Mouse (Mus musculus) lung, embryonic 14.5 days (tissue): Measurements from ENCODE around the gene Csrnp3. TPM values are rescaled to one million over a fixed set of nuclear protein-coding genes. Genes with fewer than 3 reads are reported as not detected.

Source experiments
- ATAC-seq: fragments of 200-750 bp; cut with Nextera tagmentation; 2 replicates; pipeline ENCODE4 v1.8.0; 2017; ENCODE audit warnings: mild to moderate bottlenecking, moderate TSS enrichment, moderate library complexity; ENCODE audit not compliant: insufficient read depth
- DNase-seq: peaks from one replicate; pipeline ENCODE4 v3.0.0-alpha.2; 2015
- H3K27ac ChIP-seq: fragments of 300-500 bp; sonication (generic); 2 replicates; pipeline ENCODE4 v1.5.1; 2014; ENCODE audit warnings: low read depth, mild to moderate bottlenecking, moderate library complexity
- H3K27me3 ChIP-seq: fragments of 300-500 bp; sonication (generic); 2 replicates; pipeline ENCODE4 v1.6.1; 2014; ENCODE audit warnings: low read length, control low read depth; ENCODE audit not compliant: insufficient read depth
- H3K36me3 ChIP-seq: fragments of 300-500 bp; sonication (generic); 2 replicates; pipeline ENCODE4 v1.6.1; 2014; ENCODE audit warnings: control low read depth; ENCODE audit not compliant: insufficient read depth
- H3K4me1 ChIP-seq: fragments of 300-500 bp; sonication (generic); 2 replicates; pipeline ENCODE4 v1.6.1; 2014; ENCODE audit warnings: antibody characterized with exemption, control low read depth; ENCODE audit not compliant: insufficient read depth
- H3K4me2 ChIP-seq: fragments of 300-500 bp; sonication (generic); 2 replicates; pipeline ENCODE4 v1.6.1; 2014; ENCODE audit warnings: mild to moderate bottlenecking
- H3K4me3 ChIP-seq: fragments of 300-500 bp; sonication (generic); 2 replicates; pipeline ENCODE4 v1.5.1; 2014; ENCODE audit warnings: low read depth, low read length
- H3K9ac ChIP-seq: fragments of 300-500 bp; sonication (generic); 2 replicates; pipeline ENCODE4 v1.6.1; 2014
- H3K9me3 ChIP-seq: fragments of 300-500 bp; sonication (generic); 2 replicates; pipeline ENCODE4 v1.6.1; 2016; ENCODE audit warnings: low read depth, low read length, control low read depth
- CTCF ChIP-seq: IDR thresholded peaks from 2 replicates; pipeline ENCODE4 v1.5.1; 2016; ENCODE audit warnings: antibody characterized with exemption, low read depth
- WGBS: fragments of 180-500 bp; shearing (Covaris S2); extraction: QIAGEN DNeasy Blood & Tissue Kit; methylation state at CpG from one replicate; pipeline ENCODE4 v1.1.7; 2014; 5-methylcytosine and 5-hydroxymethylcytosine counted together
- polyA plus RNA-seq: library from polyadenylated mRNA; unstranded; fragments of >200 nt; fragmentation: Nextera tagmentation; extraction: Ambion mirVana; gene quantifications from 2 replicates; pipeline ENCODE4 v1.2.1, GENCODE M21; 2014

The Csrnp3 gene
- polyA plus RNA-seq, 1 experiment from 2014 or later = 0.53 TPM

- Histone ChIP-seq H3K4me1 (no peaks in the 10 kb centered on the region), H3K27ac (no peak overlapping the region), H3K27me3 (no peaks in the 10 kb centered on the region), H3K9ac (no peak overlapping the region), H3K36me3 (no peaks in the 10 kb centered on the region), H3K9me3 (no peaks in the 10 kb centered on the region), H3K4me3 (no peak overlapping the region), H3K4me2 (no peak overlapping the region)
- ATAC-seq = no peak
- no peak for DNase-seq
- 97% methylated on average over 1 of the region's 1 CpGs for WGBS
- TF ChIP-seq CTCF = no peak
These were observed 110.2 kb downstream of the Csrnp3 start for GRCm38 (mm10) chr2:65955804-65956203.

GRCm38 (mm10) chr2:65956727-65957126, 111.2 kb downstream of the Csrnp3 start:
- DNase-seq = no peak
- Histone ChIP-seq H3K36me3 (no peaks in the 10 kb centered on the region), H3K9ac (no peak overlapping the region), H3K27ac (no peak overlapping the region), H3K27me3 (no peaks in the 10 kb centered on the region), H3K4me3 (no peak overlapping the region), H3K9me3 (no peaks in the 10 kb centered on the region), H3K4me2 (no peak overlapping the region), H3K4me1 (no peaks in the 10 kb centered on the region)
- ATAC-seq = no peak
- WGBS = 84% methylated on average over 9 of the region's 9 CpGs
- no peak for TF ChIP-seq CTCF

- H3K36me3 ChIP-seq = no peaks in the 10 kb centered on the region
- no peak for TF ChIP-seq CTCF
- H3K9ac ChIP-seq = no peak overlapping the region
- H3K27ac ChIP-seq = no peak overlapping the region
- no peaks in the 10 kb centered on the region for H3K9me3 ChIP-seq
- 62% methylated on average over 4 of the region's 4 CpGs for WGBS
- ATAC-seq (no peak), DNase-seq (no peak)
- no peak overlapping the region for H3K4me2 ChIP-seq
- H3K27me3 ChIP-seq = no peaks in the 10 kb centered on the region
- H3K4me3 ChIP-seq = no peak overlapping the region
- no peaks in the 10 kb centered on the region for H3K4me1 ChIP-seq
These were observed 117.9 kb downstream of the Csrnp3 start for GRCm38 (mm10) chr2:65963420-65963819.

GRCm38 (mm10) chr2:65968810-65969209, 123.2 kb downstream of the Csrnp3 start:
- peak; percentile 4 for DNase-seq
- Histone ChIP-seq H3K4me1 (no peaks in the 10 kb centered on the region), H3K4me3 (no peak overlapping the region), H3K27ac (no peak overlapping the region), H3K9ac (no peak overlapping the region), H3K4me2 (no peak overlapping the region), H3K9me3 (no peaks in the 10 kb centered on the region), H3K36me3 (no peaks in the 10 kb centered on the region), H3K27me3 (no peaks in the 10 kb centered on the region)
- no peak for ATAC-seq
- no peak for TF ChIP-seq CTCF
- WGBS = 44% methylated on average over 4 of the region's 4 CpGs

- no peak overlapping the region for H3K9ac ChIP-seq
- 90% methylated on average over 4 of the region's 4 CpGs for WGBS
- no peak overlapping the region for H3K4me3 ChIP-seq
These were observed 128.3 kb downstream of the Csrnp3 start for GRCm38 (mm10) chr2:65973907-65974306.

GRCm38 (mm10) chr2:65975383-65975782, 129.8 kb downstream of the Csrnp3 start:
- H3K27me3 ChIP-seq = no peaks in the 10 kb centered on the region
- no peak overlapping the region for H3K27ac ChIP-seq
- H3K4me3 ChIP-seq = no peak overlapping the region
- no peak overlapping the region for H3K4me2 ChIP-seq
- no peak for TF ChIP-seq CTCF
- no peaks in the 10 kb centered on the region for H3K4me1 ChIP-seq
- no peaks in the 10 kb centered on the region for H3K36me3 ChIP-seq
- ATAC-seq = no peak
- DNase-seq = no peak
- no peaks in the 10 kb centered on the region for H3K9me3 ChIP-seq
- 74% methylated on average over 5 of the region's 5 CpGs for WGBS
- H3K9ac ChIP-seq = no peak overlapping the region

More at GRCm38 (mm10) chr2:65973907-65974306, 128.3 kb downstream of the Csrnp3 start:
- TF ChIP-seq CTCF = no peak
- Histone ChIP-seq H3K36me3 (no peaks in the 10 kb centered on the region), H3K9me3 (no peaks in the 10 kb centered on the region), H3K4me2 (no peak overlapping the region), H3K27ac (no peak overlapping the region), H3K4me1 (no peaks in the 10 kb centered on the region), H3K27me3 (no peaks in the 10 kb centered on the region)
- no peak for ATAC-seq
- no peak for DNase-seq

GRCm38 (mm10) chr2:65979338-65980053, 133.9 kb downstream of the Csrnp3 start:
- Histone ChIP-seq H3K9ac (no peak overlapping the region), H3K27me3 (no peaks in the 10 kb centered on the region), H3K4me3 (no peak overlapping the region), H3K4me1 (no peaks in the 10 kb centered on the region), H3K4me2 (no peak overlapping the region), H3K27ac (no peak overlapping the region), H3K9me3 (no peaks in the 10 kb centered on the region), H3K36me3 (no peaks in the 10 kb centered on the region)
- WGBS = 52% methylated on average over 17 of the region's 17 CpGs
- ATAC-seq = peak; percentile 73; the same call in 1 of the 2 replicates
- no peak for TF ChIP-seq CTCF
- peak; percentile 69 for DNase-seq

GRCm38 (mm10) chr2:65981470-65981869, 135.9 kb downstream of the Csrnp3 start:
- Histone ChIP-seq H3K36me3 (no peaks in the 10 kb centered on the region), H3K27me3 (no peaks in the 10 kb centered on the region), H3K9me3 (no peaks in the 10 kb centered on the region), H3K4me2 (no peak overlapping the region), H3K4me1 (no peaks in the 10 kb centered on the region), H3K9ac (no peak overlapping the region), H3K27ac (no peak overlapping the region), H3K4me3 (no peak overlapping the region)
- no peak for TF ChIP-seq CTCF
- 73% methylated on average over 6 of the region's 6 CpGs for WGBS
- ATAC-seq = no peak
- DNase-seq = no peak
